Mouse (Mus musculus) ES-E14 (cell line): ENCODE results near the gene Tmem179b. TPM values are rescaled to one million over a fixed set of nuclear protein-coding genes. Genes with fewer than 3 reads are reported as not detected.

Experiments used
- DNase-seq: peaks from one replicate; pipeline ENCODE4 v3.0.0-alpha.2; 2013; ENCODE audit warnings: low read depth, low spot score
- H3K27ac ChIP-seq: 2 replicates; pipeline ENCODE4 v1.5.1; 2012; ENCODE audit warnings: low read depth, mild to moderate bottlenecking, low read length, moderate library complexity, mixed read lengths; ENCODE audit not compliant: poor library complexity, insufficient read depth, severe bottlenecking
- H3K36me3 ChIP-seq: 2 replicates; pipeline ENCODE4 v1.6.1; 2012; ENCODE audit warnings: mild to moderate bottlenecking, low read length, moderate library complexity, mixed read lengths; ENCODE audit not compliant: control insufficient read depth, poor library complexity, insufficient read depth, severe bottlenecking
- H3K4me1 ChIP-seq, 2 experiments: fragments of 150-350 bp in 1 of 2; sonication (generic) in 1 of 2; 2 replicates each; pipeline ENCODE4 v1.6.1; 2012; ENCODE audit warnings: low read length in 2 of 2, mild to moderate bottlenecking in 1 of 2, mixed read lengths in 1 of 2; ENCODE audit not compliant: control insufficient read depth in 2 of 2, insufficient read depth in 2 of 2, poor library complexity in 1 of 2
- H3K4me3 ChIP-seq, 2 experiments: fragments of 150-350 bp in 1 of 2; sonication (generic) in 1 of 2; 2 replicates each; pipeline ENCODE4 v1.5.1; 2012; ENCODE audit warnings: low read length in 2 of 2, low read depth in 1 of 2, mild to moderate bottlenecking in 1 of 2, mixed read lengths in 1 of 2; ENCODE audit not compliant: insufficient read depth in 1 of 2, poor library complexity in 1 of 2, severe bottlenecking in 1 of 2
- H3K9ac ChIP-seq: 2 replicates; pipeline ENCODE4 v1.6.1; 2012; ENCODE audit warnings: low read depth, mild to moderate bottlenecking, low read length, mixed read lengths; ENCODE audit not compliant: poor library complexity, insufficient read depth, severe bottlenecking
- H3K9me3 ChIP-seq: fragments of 150-350 bp; sonication (generic); 2 replicates; pipeline ENCODE4 v1.6.1; 2012; ENCODE audit warnings: low read depth, mild to moderate bottlenecking, low read length; ENCODE audit not compliant: control insufficient read depth, insufficient read depth
- CHD2 ChIP-seq: IDR thresholded peaks from 2 replicates; pipeline ENCODE4 v1.6.1; 2014; ENCODE audit warnings: mild to moderate bottlenecking, low read depth, low read length, inconsistent platforms
- HCFC1 ChIP-seq: IDR thresholded peaks from 2 replicates; pipeline ENCODE4 v1.6.1; 2012; ENCODE audit warnings: low read length, inconsistent platforms, borderline replicate concordance; ENCODE audit not compliant: insufficient read depth
- MAFK ChIP-seq: IDR thresholded peaks from 2 replicates; pipeline ENCODE4 v1.6.1; 2014; ENCODE audit warnings: mild to moderate bottlenecking, low read depth, low read length, inconsistent platforms; ENCODE audit not compliant: insufficient read depth
- ZC3H11A ChIP-seq: IDR thresholded peaks from 2 replicates; pipeline ENCODE4 v1.6.1; 2012; ENCODE audit warnings: low read depth, mild to moderate bottlenecking, inconsistent platforms, low read length, borderline replicate concordance
- ZNF384 ChIP-seq: IDR thresholded peaks from 2 replicates; pipeline ENCODE4 v1.6.1; 2012; ENCODE audit warnings: low read depth, low read length, inconsistent platforms
- in situ Hi-C, 2 experiments: fragments of 600-800 bp; cut with MboI; formaldehyde crosslinking; loops; one replicate each; pipeline ENCODE4 v1.15.1; 2025; ENCODE audit warnings: low sequenced_read_pairs in 2 of 2, inconsistent platforms in 1 of 2; ENCODE audit not compliant: unreplicated experiment in 2 of 2
- total RNA-seq: library from RNA; depleted of rRNA; stranded (reverse); fragments of 300-350 nt; gene quantifications from 2 replicates; pipeline ENCODE4 v1.2.3, GENCODE M21; 2012

Tmem179b gene
- total RNA-seq, 1 experiment: 45.9 TPM

GRCm38 (mm10) chr19:8802130-8802821 is 28.0 kb upstream of the Tmem179b start, which contains the start of gene Zbtb3:
Zbtb3 (plus strand) TSS chr19:8802555.
- Histone ChIP-seq H3K27ac (peak within 1 kb of the TSS; percentile 79), H3K36me3 (peaks cover 2% of the 10 kb centered on the region; the same call in 1 of the 2 replicates), H3K9ac (peak within 1 kb of the TSS; percentile 88), H3K9me3 (no peaks in the 10 kb centered on the region), H3K4me1 (peaks cover 5 to 11% of the 10 kb centered on the region in 2 experiments), H3K4me3 (peak within 1 kb of the TSS; percentile 82 to 99)
- peak; percentile 96 for DNase-seq
- in situ Hi-C loops: no loop called here
- TF ChIP-seq ZNF384: no peak
- peak; percentile 93 for TF ChIP-seq CHD2
- TF ChIP-seq HCFC1: 0 out of 2 replicates have a peak, but pooled peaks have one; percentile 24

- no peak overlapping the region for H3K27ac ChIP-seq
- no peaks in the 10 kb centered on the region for H3K9me3 ChIP-seq
- DNase-seq: no peak
- H3K4me1 ChIP-seq: peaks cover 3 to 6% of the 10 kb centered on the region in 2 experiments; a peak in 2 of 4 replicates
- 0 out of 4 replicates have a peak overlapping the region, but pooled peaks of 1 of the 2 experiments have one; percentile 94 for H3K4me3 ChIP-seq
- H3K36me3 ChIP-seq: peaks cover 8% of the 10 kb centered on the region
- TF ChIP-seq ZNF384 (no peak), ZC3H11A (no peak), MAFK (no peak), CHD2 (no peak), HCFC1 (no peak)
- no peak overlapping the region for H3K9ac ChIP-seq
- in situ Hi-C loops: no loop called here
Measured at GRCm38 (mm10) chr19:8798947-8799315, 24.7 kb upstream of the Tmem179b start.

- H3K4me1 ChIP-seq: peaks cover 3 to 6% of the 10 kb centered on the region in 2 experiments; a peak in 2 of 4 replicates
- peak within 1 kb of the TSS; percentile 82 to 94 for H3K4me3 ChIP-seq
- peak within 1 kb of the TSS; percentile 85 for H3K9ac ChIP-seq
- TF ChIP-seq CHD2: 0 out of 2 replicates have a peak, but pooled peaks have one; percentile 9
- TF ChIP-seq MAFK: no peak
- no peak for TF ChIP-seq ZC3H11A
- peaks cover 11% of the 10 kb centered on the region for H3K36me3 ChIP-seq
- H3K9me3 ChIP-seq: no peaks in the 10 kb centered on the region
- peak; percentile 85 for DNase-seq
- in situ Hi-C loops: no loop called here
- H3K27ac ChIP-seq: peak within 1 kb of the TSS; percentile 23; the same call in 1 of the 2 replicates
Measured at GRCm38 (mm10) chr19:8798264-8798946, 24.1 kb upstream of the Tmem179b start, which contains the start of gene Polr2g. Polr2g (minus strand) TSS chr19:8798577.

GRCm38 (mm10) chr19:8790171-8790570 is 15.9 kb upstream of the Tmem179b start:
- H3K4me1 ChIP-seq: peaks cover 0 to 7% of the 10 kb centered on the region in 2 experiments; a peak in 3 of 4 replicates
- H3K9ac ChIP-seq: no peak overlapping the region
- H3K36me3 ChIP-seq: peaks cover 13% of the 10 kb centered on the region
- no peak overlapping the region for H3K27ac ChIP-seq
- in situ Hi-C loops: no loop called here
- H3K9me3 ChIP-seq: no peaks in the 10 kb centered on the region
- TF ChIP-seq CHD2 (no peak), ZC3H11A (no peak), ZNF384 (no peak), MAFK (no peak), HCFC1 (no peak)
- no peak for DNase-seq
- no peak overlapping the region for H3K4me3 ChIP-seq
